Mouse (Mus musculus) liver, postnatal 0 days (tissue): ENCODE results near the gene Myadml2.

Experiments
- CTCF ChIP-seq: sonication (generic); IDR thresholded peaks from 2 replicates; pipeline ENCODE4 v1.5.1; 2016; ENCODE audit warnings: antibody characterized with exemption, low read depth
- EP300 ChIP-seq: IDR thresholded peaks from 2 replicates; pipeline ENCODE4 v1.6.1; 2016; ENCODE audit warnings: antibody characterized with exemption, low read depth, mild to moderate bottlenecking

- TF ChIP-seq EP300 (no peak), CTCF (no peak)
Observed at GRCm38 (mm10) chr11:120657301-120657700, 9.3 kb upstream of the Myadml2 start.
